Mouse (Mus musculus): Measurements from ENCODE around the gene Smug1. TPM values are rescaled to one million over a fixed set of nuclear protein-coding genes. Genes with fewer than 3 reads are reported as not detected.

The Smug1 gene
- polyA plus RNA-seq (2012; rRNA removed; ENCODE audit: low replicate concordance) = 18.0 and 24.1 TPM in 2 replicates

GRCm38 (mm10) chr15:103167042-103167615, at the start of gene Smug1:
Gene Smug1 (minus strand): TSS chr15:103167092.

Other genes with a start within 250 kb of the Smug1 start
- not detected in 2 replicates for gene Hoxc13, start 246.0 kb downstream of the Smug1 start, polyA plus RNA-seq (2012; rRNA removed; ENCODE audit: low replicate concordance)
- not detected in 2 replicates for gene Hoxc12, start 230.3 kb downstream of the Smug1 start, polyA plus RNA-seq (2012; rRNA removed; ENCODE audit: low replicate concordance)
- 0.89 and 2.2 TPM in 2 replicates for gene Hoxc11, start 212.7 kb downstream of the Smug1 start, polyA plus RNA-seq (2012; rRNA removed; ENCODE audit: low replicate concordance)
- gene Hoxc10, start 200.3 kb downstream of the Smug1 start, polyA plus RNA-seq (2012; rRNA removed; ENCODE audit: low replicate concordance) = 7.2 and 24.5 TPM in 2 replicates
- gene Hoxc5, start 199.6 kb downstream of the Smug1 start, polyA plus RNA-seq (2012; rRNA removed; ENCODE audit: low replicate concordance) = 4.7 and 14.5 TPM in 2 replicates
- gene Hoxc9, start 190.7 kb downstream of the Smug1 start, polyA plus RNA-seq (2012; rRNA removed; ENCODE audit: low replicate concordance) = 3.5 and 6.2 TPM in 2 replicates
- 8.0 and 35.1 TPM in 2 replicates for gene Hoxc8, start 176.5 kb downstream of the Smug1 start, polyA plus RNA-seq (2012; rRNA removed; ENCODE audit: low replicate concordance)
- 17.5 and 41.7 TPM in 2 replicates for gene Hoxc6, start 168.8 kb downstream of the Smug1 start, polyA plus RNA-seq (2012; rRNA removed; ENCODE audit: low replicate concordance)
- gene Hoxc4, start 148.2 kb downstream of the Smug1 start, polyA plus RNA-seq (2012; rRNA removed; ENCODE audit: low replicate concordance) = 2.0 and 3.9 TPM in 2 replicates
- 15.4 and 25.8 TPM in 2 replicates for gene Cbx5, start 72.7 kb upstream of the Smug1 start, polyA plus RNA-seq (2012; rRNA removed; ENCODE audit: low replicate concordance)
- gene Hnrnpa1, start 73.3 kb upstream of the Smug1 start, polyA plus RNA-seq (2012; rRNA removed; ENCODE audit: low replicate concordance) = 60.9 and 197 TPM in 2 replicates
- gene Nfe2, start 91.3 kb upstream of the Smug1 start, polyA plus RNA-seq (2012; rRNA removed; ENCODE audit: low replicate concordance) = 1.7 and 5.1 TPM in 2 replicates
- 158 and 159 TPM in 2 replicates for gene Copz1, start 105.6 kb upstream of the Smug1 start, polyA plus RNA-seq (2012; rRNA removed; ENCODE audit: low replicate concordance)
- 0.19 and 0.41 TPM in 2 replicates for gene Gpr84, start 143.5 kb upstream of the Smug1 start, polyA plus RNA-seq (2012; rRNA removed; ENCODE audit: low replicate concordance)
- gene Zfp385a, start 173.0 kb upstream of the Smug1 start, polyA plus RNA-seq (2012; rRNA removed; ENCODE audit: low replicate concordance) = 28.2 and 49.1 TPM in 2 replicates
- gene Itga5, start 199.7 kb upstream of the Smug1 start, polyA plus RNA-seq (2012; rRNA removed; ENCODE audit: low replicate concordance) = 45.2 and 68.8 TPM in 2 replicates